Mouse (Mus musculus): Measurements from ENCODE around the gene Nutf2. TPM values are rescaled to one million over a fixed set of nuclear protein-coding genes. Genes with fewer than 3 reads are reported as not detected.
"Not testable (repeated sequence)": the region's sequence is repeated elsewhere in the genome, so short reads cannot be mapped to it uniquely, and the experiment has no call there.

Gene Nutf2
- total RNA-seq (2021), result 10 to 100 TPM; 29.4 to 32.8 TPM
- long read RNA-seq, experiment 1, transcript Nutf2-201 (5 exons, 948 nt), result major isoform, 55 of 68 reads
- long read RNA-seq, experiment 1, partial matches to known transcripts, result 5 of 68 reads
- long read RNA-seq, experiment 1, other reads (novel, unspliced or antisense), result 7 of 68 reads
- long read RNA-seq, experiment 2, transcript Nutf2-201 (5 exons, 948 nt), result major isoform, 41 of 56 reads
- long read RNA-seq, experiment 2, partial matches to known transcripts, result 7 of 56 reads
- long read RNA-seq, experiment 2, other reads (novel, unspliced or antisense), result 4 of 56 reads

- intact Hi-C loops (cut with DNase I), result no loop called here
- no peak for TF ChIP-seq CTCF (IDR thresholded peaks at IDR 0.05)
- peak; percentile 89 to 92 for DNase-seq (ENCODE audit: extremely low spot score in 1 of 2, low spot score in 2 of 2)
- Histone ChIP-seq H3K27ac (peak within 1 kb of the TSS; percentile 94), H3K4me3 (peak within 1 kb of the TSS; percentile 95)
Measured at GRCm38 (mm10) chr8:105860143-105860981, at the start of gene Nutf2. Gene Nutf2 (plus strand): TSS chr8:105860580.

- DNase-seq (ENCODE audit: extremely low spot score in 1 of 2, low spot score in 2 of 2), result no peak
- TF ChIP-seq CTCF (IDR thresholded peaks at IDR 0.05), result no peak
- Histone ChIP-seq H3K4me3 (no peak overlapping the region), H3K27ac (no peak overlapping the region)
- intact Hi-C loops (cut with DNase I), result no loop called here
Measured at GRCm38 (mm10) chr8:105811061-105811460, 49.3 kb upstream of the Nutf2 start.

- intact Hi-C loops (cut with DNase I), result no loop called here
Measured at GRCm38 (mm10) chr8:105811543-105811942, 48.8 kb upstream of the Nutf2 start.

GRCm38 (mm10) chr8:105812511-105812910, 47.9 kb upstream of the Nutf2 start:
- no peak overlapping the region for H3K27ac ChIP-seq
- no peak for TF ChIP-seq CTCF (IDR thresholded peaks at IDR 0.05)
- intact Hi-C loops (cut with DNase I), result no loop called here
- no peak for DNase-seq (ENCODE audit: extremely low spot score in 1 of 2, low spot score in 2 of 2)
- no peak overlapping the region for H3K4me3 ChIP-seq

More at GRCm38 (mm10) chr8:105811543-105811942, 48.8 kb upstream of the Nutf2 start:
- no peak for TF ChIP-seq CTCF (IDR thresholded peaks at IDR 0.05)
- no peak overlapping the region for H3K27ac ChIP-seq
- H3K4me3 ChIP-seq, result no peak overlapping the region
- no peak for DNase-seq (ENCODE audit: extremely low spot score in 1 of 2, low spot score in 2 of 2)

- no peak for DNase-seq (ENCODE audit: extremely low spot score in 1 of 2, low spot score in 2 of 2)
- Histone ChIP-seq H3K4me3 (no peak overlapping the region), H3K27ac (no peak overlapping the region)
- intact Hi-C loops (cut with DNase I), result no loop called here
- TF ChIP-seq CTCF (IDR thresholded peaks at IDR 0.05), result no peak
Measured at GRCm38 (mm10) chr8:105813241-105813640, 47.1 kb upstream of the Nutf2 start.

GRCm38 (mm10) chr8:105819659-105820058, 40.7 kb upstream of the Nutf2 start:
- Histone ChIP-seq H3K27ac (no peak overlapping the region), H3K4me3 (no peak overlapping the region)
- TF ChIP-seq CTCF (IDR thresholded peaks at IDR 0.05), result no peak
- intact Hi-C loops (cut with DNase I), result no loop called here
- no peak for DNase-seq (ENCODE audit: extremely low spot score in 1 of 2, low spot score in 2 of 2)

GRCm38 (mm10) chr8:105820925-105821324, 39.5 kb upstream of the Nutf2 start:
- intact Hi-C loops (cut with DNase I), result no loop called here
- H3K27ac ChIP-seq, result no peak overlapping the region
- DNase-seq (ENCODE audit: extremely low spot score in 1 of 2, low spot score in 2 of 2), result no peak
- no peak overlapping the region for H3K4me3 ChIP-seq
- no peak for TF ChIP-seq CTCF (IDR thresholded peaks at IDR 0.05)

- no peak overlapping the region; the same call in 1 of the 2 replicates for H3K4me3 ChIP-seq
- TF ChIP-seq CTCF (IDR thresholded peaks at IDR 0.05), result no peak
- intact Hi-C loops (cut with DNase I), result no loop called here
- no peak overlapping the region for H3K27ac ChIP-seq
- DNase-seq (ENCODE audit: extremely low spot score in 1 of 2, low spot score in 2 of 2), result no peak
Measured at GRCm38 (mm10) chr8:105825506-105825905, 34.9 kb upstream of the Nutf2 start.

GRCm38 (mm10) chr8:105826379-105826778, 34.0 kb upstream of the Nutf2 start:
- no peak for TF ChIP-seq CTCF (IDR thresholded peaks at IDR 0.05)
- Histone ChIP-seq H3K27ac (peak overlapping the region; percentile 66), H3K4me3 (peak overlapping the region; percentile 79)
- intact Hi-C loops (cut with DNase I), result loop anchor here (2.0 kb wide), 1 partner anchor 68 kb away; the partner anchor contains the start of gene Gfod2
- no peak for DNase-seq (ENCODE audit: extremely low spot score in 1 of 2, low spot score in 2 of 2)

GRCm38 (mm10) chr8:105826861-105827848, 33.2 kb upstream of the Nutf2 start, which contains the start of the genes Ranbp10 and Tsnaxip1:
Gene Ranbp10 (minus strand): TSS chr8:105827350.
Gene Tsnaxip1 (plus strand): TSS chr8:105827731.
- intact Hi-C loops (cut with DNase I), result loop anchor here (2.0 kb wide), 1 partner anchor 68 kb away; the partner anchor contains the start of gene Gfod2
- peak within 1 kb of the TSS; percentile 79 for H3K4me3 ChIP-seq
- H3K27ac ChIP-seq, result peak within 1 kb of the TSS; percentile 89
- peak; percentile 93 to 96 for DNase-seq (ENCODE audit: extremely low spot score in 1 of 2, low spot score in 2 of 2)
- no peak; the same call in 1 of the 2 replicates for TF ChIP-seq CTCF (IDR thresholded peaks at IDR 0.05)

- not testable (repeated sequence) for H3K4me3 ChIP-seq; DNase-seq (ENCODE audit: extremely low spot score in 1 of 2, low spot score in 2 of 2); H3K27ac ChIP-seq
- intact Hi-C loops (cut with DNase I), result loop anchor here (2.0 to 5.0 kb wide), 2 partner anchors 97 to 121 kb away; no protein-coding TSS in a partner anchor
Measured at GRCm38 (mm10) chr8:105833740-105834139, 26.6 kb upstream of the Nutf2 start.

Measured in left cerebral cortex, adult 2 months (tissue).